Mouse (Mus musculus) embryo, embryonic 10.5 days (tissue): ENCODE data around the gene Mob3a.
"Not testable (repeated sequence)": the region's sequence is repeated elsewhere in the genome, so short reads cannot be mapped to it uniquely, and the experiment has no call there.

Source experiments
- DNase-seq: peaks from one replicate; pipeline ENCODE4 v3.0.0-alpha.2; 2015; ENCODE audit warnings: low spot score

Gene Mob3a

GRCm38 (mm10) chr10:80663485-80664196 is 38.1 kb downstream of the Mob3a start:
- DNase-seq = no peak

GRCm38 (mm10) chr10:80661149-80661548 is 40.6 kb downstream of the Mob3a start:
- DNase-seq = peak; percentile 69

GRCm38 (mm10) chr10:80659213-80659612 is 42.6 kb downstream of the Mob3a start:
- DNase-seq = peak; percentile 88

- DNase-seq = no peak
These were observed 43.0 kb downstream of the Mob3a start for GRCm38 (mm10) chr10:80658841-80659202.

GRCm38 (mm10) chr10:80658194-80658840 is 43.5 kb downstream of the Mob3a start:
- DNase-seq = no peak

GRCm38 (mm10) chr10:80656863-80657623 is 44.7 kb downstream of the Mob3a start, which contains the start of gene Btbd2:
Gene Btbd2, minus strand, starts transcription at chr10:80657071.
- DNase-seq = no peak

GRCm38 (mm10) chr10:80656130-80656862 is 45.5 kb downstream of the Mob3a start:
- peak; percentile 100 for DNase-seq

- no peak for DNase-seq
These were observed 46.2 kb downstream of the Mob3a start for GRCm38 (mm10) chr10:80655406-80656129.

GRCm38 (mm10) chr10:80654866-80655265 is 46.9 kb downstream of the Mob3a start:
- no peak for DNase-seq

GRCm38 (mm10) chr10:80653156-80653720 is 48.5 kb downstream of the Mob3a start:
- DNase-seq = no peak

GRCm38 (mm10) chr10:80650392-80650791 is 51.4 kb downstream of the Mob3a start:
- no peak for DNase-seq

- DNase-seq = not testable (repeated sequence)
These were observed 51.9 kb downstream of the Mob3a start for GRCm38 (mm10) chr10:80649910-80650309.

GRCm38 (mm10) chr10:80646936-80647335 is 54.8 kb downstream of the Mob3a start:
- DNase-seq = no peak

GRCm38 (mm10) chr10:80635345-80635744 is 66.4 kb downstream of the Mob3a start:
- no peak for DNase-seq
